Mouse (Mus musculus): Measurements from ENCODE around the gene Cdc5l.

DNA sequence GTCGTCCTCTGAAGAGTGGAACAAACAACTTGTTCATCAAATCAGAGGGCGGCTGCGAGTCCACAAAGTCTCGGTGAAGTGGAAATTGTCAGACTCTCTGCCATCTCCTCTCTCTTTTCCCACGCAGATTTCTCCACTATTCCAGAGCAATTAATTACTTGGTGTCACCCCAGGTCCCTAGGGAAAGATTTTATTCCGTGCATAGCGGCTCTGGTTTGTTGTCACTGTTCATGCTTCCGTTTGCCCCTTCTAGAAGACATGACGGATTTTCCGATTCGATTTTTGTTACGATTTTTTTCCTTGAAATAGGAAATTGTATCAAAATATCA lies 689 bp upstream of the Cdc5l start:
- TF ChIP-seq CTCF (IDR thresholded peaks at IDR 0.05), result no peak
- no peak for TF ChIP-seq EP300 (IDR thresholded peaks at IDR 0.05)

All from lung, postnatal 0 days (tissue).